9 mouse cellular contexts compared by ENCODE assay signal in the genomic region with DNA sequence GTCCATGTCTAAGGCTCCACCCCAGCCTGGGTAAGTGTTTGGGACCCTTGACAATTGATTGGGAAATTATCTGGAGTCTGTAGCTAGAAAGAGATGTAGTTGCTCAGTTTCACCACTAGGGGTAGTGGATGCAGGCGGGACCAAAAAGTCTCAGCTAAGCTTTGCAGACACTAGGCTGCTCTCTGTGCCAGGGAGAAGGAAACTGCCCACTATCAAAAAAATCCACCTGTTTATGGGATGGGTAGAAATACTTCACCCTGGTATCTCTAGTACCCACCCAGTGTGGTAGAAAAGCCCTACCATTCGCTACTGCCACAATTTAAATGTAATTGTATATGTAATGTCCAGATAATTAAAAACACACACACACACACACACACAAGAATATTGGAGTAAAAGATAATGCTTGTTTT. TPM values are rescaled to one million over a fixed set of nuclear protein-coding genes. Genes with fewer than 3 reads are reported as not detected.
DNase-seq lines count a peak whose midpoint lies in the region; ATAC-seq and TF ChIP-seq lines count a peak whose summit lies in the region.
"Had no signal": no experiment of that assay in that cellular context is flagged by ENCODE, and none has a peak within 500 bp of the region (broad histone marks: within the 10 kb centered on the region; RNA-seq: fewer than 3 reads in every experiment).

No protein-coding gene starts in this region.

- WGBS in hindbrain, embryonic 10.5 days: 34% methylated on average over 2 of the region's 2 CpGs
- 20% methylated on average over 2 of the region's 2 CpGs for WGBS in hindbrain, embryonic 16.5 days
- 4% methylated on average over 2 of the region's 2 CpGs for whole genome bisulfite sequencing in liver, embryonic 14.5 days (ENCODE audit: insufficient replicate concordance)

- H3K36me3 ChIP-seq in hindbrain, embryonic 10.5 days: no peaks in the 10 kb centered on the region
- H3K36me3 ChIP-seq in hindbrain, embryonic 16.5 days (ENCODE audit: control insufficient read depth, insufficient read depth, low read length): no peaks in the 10 kb centered on the region
- H3K36me3 ChIP-seq in liver, embryonic 14.5 days (replicated peaks; ENCODE audit: control insufficient read depth, insufficient read depth, low read depth): no peaks in the 10 kb centered on the region
- H3K36me3 ChIP-seq: neural tube, embryonic 13.5 days had no signal

- no peak overlapping the region for H3K9ac ChIP-seq in hindbrain, embryonic 16.5 days (ENCODE audit: low read depth, low read length)
- H3K9ac ChIP-seq in liver, embryonic 14.5 days (replicated peaks): peak overlapping the region; percentile 46; the same call in 1 of the 2 replicates
- H3K9ac ChIP-seq: neural tube, embryonic 13.5 days had no signal

- TF ChIP-seq CTCF in liver, embryonic 14.5 days (IDR thresholded peaks at IDR 0.05; ENCODE audit: low read depth): peak; percentile 94

- intact Hi-C loops in heart, postnatal 25 days (cut with DNase I): no loop called here

- ATAC-seq in hindbrain, embryonic 16.5 days: no peak
- ATAC-seq in liver, embryonic 14.5 days (ENCODE audit: insufficient read depth): peak; percentile 98

- H3K27ac ChIP-seq in hindbrain, embryonic 10.5 days: no peak overlapping the region
- no peak overlapping the region for H3K27ac ChIP-seq in hindbrain, embryonic 16.5 days (ENCODE audit: low read depth, low read length)
- peak overlapping the region; percentile 85 for H3K27ac ChIP-seq in liver, embryonic 14.5 days
- H3K27ac ChIP-seq: neural tube, embryonic 13.5 days had no signal

- no peaks in the 10 kb centered on the region for H3K27me3 ChIP-seq in hindbrain, embryonic 10.5 days (ENCODE audit: insufficient read depth, poor library complexity, severe bottlenecking)
- no peaks in the 10 kb centered on the region for H3K27me3 ChIP-seq in hindbrain, embryonic 16.5 days (replicated peaks; ENCODE audit: control insufficient read depth, insufficient read depth, low read length)
- no peaks in the 10 kb centered on the region for H3K27me3 ChIP-seq in liver, embryonic 14.5 days (ENCODE audit: control insufficient read depth, insufficient read depth, low read length)
- H3K27me3 ChIP-seq: neural tube, embryonic 13.5 days had no signal

- H3K4me3 ChIP-seq in hindbrain, embryonic 10.5 days: no peak overlapping the region
- H3K4me3 ChIP-seq in hindbrain, embryonic 16.5 days (ENCODE audit: low read length): no peak overlapping the region
- no peak overlapping the region for H3K4me3 ChIP-seq in liver, embryonic 14.5 days (ENCODE audit: insufficient read depth in 1 of 2, low read depth in 2 of 2, low read length in 2 of 2)
- H3K4me3 ChIP-seq: neural tube, embryonic 13.5 days had no signal

- peak; percentile 96 for TF ChIP-seq EP300 in liver, embryonic 14.5 days (IDR thresholded peaks at IDR 0.05; ENCODE audit: low read depth)

- no peaks in the 10 kb centered on the region for H3K9me3 ChIP-seq in hindbrain, embryonic 10.5 days
- no peaks in the 10 kb centered on the region for H3K9me3 ChIP-seq in hindbrain, embryonic 16.5 days (ENCODE audit: control insufficient read depth, low read length)
- H3K9me3 ChIP-seq in liver, embryonic 14.5 days (ENCODE audit: control insufficient read depth, low read length): no peaks in the 10 kb centered on the region
- H3K9me3 ChIP-seq: neural tube, embryonic 13.5 days had no signal

- peaks cover 17% of the 10 kb centered on the region for H3K4me1 ChIP-seq in hindbrain, embryonic 10.5 days (replicated peaks)
- H3K4me1 ChIP-seq in hindbrain, embryonic 16.5 days (ENCODE audit: control insufficient read depth, insufficient read depth, low read depth, low read length): no peaks in the 10 kb centered on the region
- peaks cover 45 to 56% of the 10 kb centered on the region in 2 experiments for H3K4me1 ChIP-seq in liver, embryonic 14.5 days (replicated peaks; ENCODE audit: control insufficient read depth in 2 of 2, insufficient read depth in 2 of 2, low read length in 1 of 2)

- DNase-seq in hindbrain, embryonic 10.5 days (ENCODE audit: low spot score): peak; percentile 37
- DNase-seq in ES-CJ7 (ENCODE audit: low read depth, low spot score): peak; percentile 72
- DNase-seq in embryo, embryonic 10 days (ENCODE audit: low spot score): peak; percentile 67
- DNase-seq in liver, embryonic 14.5 days (ENCODE audit: low read depth in 3 of 3, low spot score in 3 of 3): peak; percentile 85 to 91 (median 86)
- DNase-seq in urinary bladder, postnatal 25 days (ENCODE audit: low spot score): no peak
- DNase-seq in ovary, postnatal 14 days (ENCODE audit: low spot score): no peak
- DNase-seq in heart, postnatal 25 days (ENCODE audit: low spot score): no peak

- no peak overlapping the region for H3K4me2 ChIP-seq in hindbrain, embryonic 16.5 days (ENCODE audit: low read length)
- H3K4me2 ChIP-seq in liver, embryonic 14.5 days (ENCODE audit: low read depth): peak overlapping the region; percentile 46
- H3K4me2 ChIP-seq: neural tube, embryonic 13.5 days had no signal

RNA-seq across cellular contexts. Expression of a gene that starts 17.4 kb away (rescaled TPM):
- not detected in 2 replicates for polyA plus RNA-seq in hindbrain, embryonic 10.5 days (2016; fragmentation: Nextera tagmentation; extraction: Ambion mirVana)
- not detected in 2 replicates for polyA plus RNA-seq in hindbrain, embryonic 16.5 days (2015; fragmentation: Nextera tagmentation; extraction: Ambion mirVana)
- 0.02 and 0.03 TPM in 2 replicates for polyA plus RNA-seq in liver, embryonic 14.5 days (2012; rRNA removed)
- not detected in 2 replicates for polyA plus RNA-seq in liver, embryonic 14.5 days (2014; fragmentation: Nextera tagmentation; extraction: Ambion mirVana)
- not detected for total RNA-seq in heart, postnatal 25 days (2021)
- polyA plus RNA-seq: neural tube, embryonic 13.5 days had no signal

RNA-seq across cellular contexts. Expression of a gene that starts 22.5 kb away (rescaled TPM):
- 0.60 and 2.3 TPM in 2 replicates for polyA plus RNA-seq in hindbrain, embryonic 10.5 days (2016; fragmentation: Nextera tagmentation; extraction: Ambion mirVana)
- polyA plus RNA-seq in hindbrain, embryonic 16.5 days (2015; fragmentation: Nextera tagmentation; extraction: Ambion mirVana): 27.6 and 30.9 TPM in 2 replicates
- 58.3 and 59.3 TPM in 2 replicates for polyA plus RNA-seq in liver, embryonic 14.5 days (2012; rRNA removed)
- polyA plus RNA-seq in liver, embryonic 14.5 days (2014; fragmentation: Nextera tagmentation; extraction: Ambion mirVana): 13.2 and 15.1 TPM in 2 replicates
- total RNA-seq in heart, postnatal 25 days (2021): 100 to 1,000 TPM; 426 to 457 TPM

Comparison
In these comparisons a context has a peak if more than half of its experiments do, and no peak if none do; other contexts are left out.
1. DNase-seq: peak in hindbrain, embryonic 10.5 days (single experiment), ES-CJ7 (single experiment), embryo, embryonic 10 days (single experiment) and liver, embryonic 14.5 days (3 of 3); none in urinary bladder, postnatal 25 days (single experiment), ovary, postnatal 14 days (single experiment) and heart, postnatal 25 days (single experiment).